Mouse (Mus musculus) bone marrow, adult 2 months (tissue): ENCODE results near the gene Cmtm4.

Source experiments
- CTCF ChIP-seq: fragments of 200-500 bp; IDR thresholded peaks from 2 replicates; pipeline ENCODE4 v1.5.1; 2011; ENCODE audit warnings: low read length, control low read depth; ENCODE audit not compliant: control insufficient read depth, insufficient read depth
- POLR2A ChIP-seq: fragments of 200-500 bp; IDR thresholded peaks from 2 replicates; pipeline ENCODE4 v1.6.1; 2011; ENCODE audit warnings: low read depth, mild to moderate bottlenecking, control low read depth, low read length, borderline replicate concordance; ENCODE audit not compliant: control insufficient read depth

GRCm38 (mm10) chr8:104334196-104334595 lies 61.4 kb downstream of the Cmtm4 start:
- TF ChIP-seq POLR2A (no peak), CTCF (no peak)
